Mouse (Mus musculus) stomach, embryonic 14.5 days (tissue): ENCODE measurements around the gene Slc37a4. TPM values are rescaled to one million over a fixed set of nuclear protein-coding genes. Genes with fewer than 3 reads are reported as not detected.
A peak's percentile ranks its signal among the peaks of the same experiment; 100 is the strongest.
"Not testable (repeated sequence)": the region's sequence is repeated elsewhere in the genome, so short reads cannot be mapped to it uniquely, and the experiment has no call there.

Source experiments
- ATAC-seq: fragments of 200-750 bp; cut with Nextera tagmentation; 2 replicates; pipeline ENCODE4 v1.8.0; 2017; ENCODE audit warnings: low read depth, moderate TSS enrichment; ENCODE audit not compliant: insufficient number of reproducible peaks, insufficient read depth, low FRiP score
- H3K27ac ChIP-seq: fragments of 300-500 bp; sonication (generic); 2 replicates; pipeline ENCODE4 v1.5.1; 2014; ENCODE audit warnings: mild to moderate bottlenecking, low read length, moderate library complexity, mixed read lengths
- H3K27me3 ChIP-seq: fragments of 300-500 bp; sonication (generic); 2 replicates; pipeline ENCODE4 v1.6.1; 2014; ENCODE audit warnings: low read length, control low read depth, mixed read lengths; ENCODE audit not compliant: control insufficient read depth, insufficient read depth
- H3K36me3 ChIP-seq: fragments of 300-500 bp; sonication (generic); 2 replicates; pipeline ENCODE4 v1.6.1; 2014; ENCODE audit warnings: mild to moderate bottlenecking, control low read depth, low read length, moderate library complexity, mixed read lengths; ENCODE audit not compliant: control insufficient read depth, insufficient read depth
- H3K4me1 ChIP-seq: fragments of 300-500 bp; sonication (generic); 2 replicates; pipeline ENCODE4 v1.6.1; 2014; ENCODE audit warnings: low read length, control low read depth, mixed read lengths; ENCODE audit not compliant: control insufficient read depth, insufficient read depth
- H3K4me2 ChIP-seq: fragments of 300-500 bp; sonication (generic); replicated peaks from 2 replicates; pipeline ENCODE4 v1.6.1; 2014; ENCODE audit warnings: low read depth, low read length, control low read depth
- H3K4me3 ChIP-seq: fragments of 300-500 bp; sonication (generic); 2 replicates; pipeline ENCODE4 v1.5.1; 2014; ENCODE audit warnings: low read depth, low read length, control low read depth
- H3K9ac ChIP-seq: fragments of 300-500 bp; sonication (generic); replicated peaks from 2 replicates; pipeline ENCODE4 v1.6.1; 2014; ENCODE audit warnings: low read depth, mild to moderate bottlenecking, control low read depth, low read length, moderate library complexity, mixed read lengths
- H3K9me3 ChIP-seq: fragments of 300-500 bp; sonication (generic); 2 replicates; pipeline ENCODE4 v1.6.1; 2016; ENCODE audit warnings: low read depth, low read length, control low read depth; ENCODE audit not compliant: control insufficient read depth
- WGBS: fragments of 180-500 bp; shearing (Covaris S2); extraction: QIAGEN DNeasy Blood & Tissue Kit; methylation state at CpG from one replicate; pipeline ENCODE4 v1.1.7; 2014; 5-methylcytosine and 5-hydroxymethylcytosine counted together
- polyA plus RNA-seq: library from polyadenylated mRNA; unstranded; fragments of >200 nt; fragmentation: Nextera tagmentation; extraction: Ambion mirVana; gene quantifications from 2 replicates; pipeline ENCODE4 v1.2.1, GENCODE M21; 2014

The Slc37a4 gene
- polyA plus RNA-seq, 1 experiment from 2014 or later, result 22.3 TPM

- no peaks in the 10 kb centered on the region for H3K27me3 ChIP-seq
- WGBS, result 73% methylated on average over 4 of the region's 4 CpGs
- no peak for ATAC-seq
- peaks cover 42% of the 10 kb centered on the region for H3K36me3 ChIP-seq
- H3K27ac ChIP-seq, result no peak overlapping the region
- H3K9me3 ChIP-seq, result no peaks in the 10 kb centered on the region
- 0 out of 2 replicates have a peak, but pooled peaks cover 7% of the 10 kb centered on the region for H3K4me1 ChIP-seq
- no peak overlapping the region for H3K4me3 ChIP-seq
- H3K4me2 ChIP-seq, result no peak overlapping the region
- no peak overlapping the region for H3K9ac ChIP-seq
These were observed 4.4 kb downstream of the Slc37a4 start for GRCm38 (mm10) chr9:44401081-44401480.

GRCm38 (mm10) chr9:44405011-44405410 is 8.4 kb downstream of the Slc37a4 start:
- ATAC-seq, result no peak
- Histone ChIP-seq H3K36me3 (peaks cover 54% of the 10 kb centered on the region), H3K4me1 (no peaks in the 10 kb centered on the region), H3K27me3 (no peaks in the 10 kb centered on the region), H3K9me3 (no peaks in the 10 kb centered on the region), H3K4me3 (no peak overlapping the region), H3K9ac (no peak overlapping the region), H3K27ac (no peak overlapping the region), H3K4me2 (no peak overlapping the region)
- WGBS, result 56% methylated on average over 3 of the region's 3 CpGs

- Histone ChIP-seq H3K36me3 (peaks cover 66% of the 10 kb centered on the region), H3K4me3 (peak within 1 kb of the TSS; percentile 77), H3K4me1 (no peaks in the 10 kb centered on the region), H3K9ac (peak within 1 kb of the TSS; percentile 84), H3K27ac (peak within 1 kb of the TSS; percentile 95), H3K27me3 (no peaks in the 10 kb centered on the region), H3K4me2 (peak within 1 kb of the TSS; percentile 70), H3K9me3 (no peaks in the 10 kb centered on the region)
- under 1% methylated on average over 51 of the region's 51 CpGs for WGBS
- peak; percentile 95 for ATAC-seq
These were observed 10.5 kb downstream of the Slc37a4 start, which contains the start of the genes Rps25 and Trappc4 for GRCm38 (mm10) chr9:44406906-44407751. Gene Rps25, plus strand, starts transcription at chr9:44407139. Gene Trappc4, minus strand, starts transcription at chr9:44407600.

- peaks cover 65% of the 10 kb centered on the region for H3K36me3 ChIP-seq
- peak overlapping the region; percentile 70 for H3K4me2 ChIP-seq
- no peak; the same call in 1 of the 2 replicates for ATAC-seq
- no peaks in the 10 kb centered on the region for H3K27me3 ChIP-seq
- no peaks in the 10 kb centered on the region for H3K4me1 ChIP-seq
- WGBS, result under 1% methylated on average over 24 of the region's 24 CpGs
- H3K9me3 ChIP-seq, result no peaks in the 10 kb centered on the region
- H3K27ac ChIP-seq, result peak overlapping the region; percentile 95
- peak overlapping the region; percentile 84 for H3K9ac ChIP-seq
- peak overlapping the region; percentile 77 for H3K4me3 ChIP-seq
These were observed 11.1 kb downstream of the Slc37a4 start for GRCm38 (mm10) chr9:44407752-44408097.

GRCm38 (mm10) chr9:44408693-44409092 is 12.0 kb downstream of the Slc37a4 start:
- Histone ChIP-seq H3K4me2 (peak overlapping the region; percentile 70), H3K9ac (0 out of 2 replicates have a peak overlapping the region, but pooled peaks have one; percentile 84), H3K4me3 (peak overlapping the region; percentile 77), H3K36me3 (peaks cover 63% of the 10 kb centered on the region)
- H3K27me3 ChIP-seq, H3K9me3 ChIP-seq, H3K27ac ChIP-seq, H3K4me1 ChIP-seq, ATAC-seq: not testable (repeated sequence)
- 85% methylated on average over 9 of the region's 9 CpGs for WGBS

- Histone ChIP-seq H3K9ac (no peak overlapping the region), H3K27ac (no peak overlapping the region), H3K36me3 (peaks cover 51% of the 10 kb centered on the region), H3K4me1 (no peaks in the 10 kb centered on the region), H3K4me3 (no peak overlapping the region), H3K27me3 (no peaks in the 10 kb centered on the region), H3K4me2 (no peak overlapping the region), H3K9me3 (no peaks in the 10 kb centered on the region)
- no peak for ATAC-seq
- 80% methylated on average over 2 of the region's 2 CpGs for WGBS
These were observed 14.1 kb downstream of the Slc37a4 start for GRCm38 (mm10) chr9:44410647-44411336.

- Histone ChIP-seq H3K4me1 (no peaks in the 10 kb centered on the region), H3K27me3 (no peaks in the 10 kb centered on the region), H3K4me3 (no peak overlapping the region), H3K9ac (no peak overlapping the region), H3K4me2 (no peak overlapping the region), H3K36me3 (peaks cover 51% of the 10 kb centered on the region), H3K27ac (no peak overlapping the region), H3K9me3 (no peaks in the 10 kb centered on the region)
- no peak for ATAC-seq
- 78% methylated on average over 1 of the region's 1 CpGs for WGBS
These were observed 15.0 kb downstream of the Slc37a4 start for GRCm38 (mm10) chr9:44411601-44412130.

GRCm38 (mm10) chr9:44412306-44412705 is 15.7 kb downstream of the Slc37a4 start:
- H3K4me2 ChIP-seq, result no peak overlapping the region
- peaks cover 4% of the 10 kb centered on the region for H3K4me1 ChIP-seq
- 77% methylated on average over 4 of the region's 4 CpGs for WGBS
- H3K9me3 ChIP-seq, result no peaks in the 10 kb centered on the region
- no peak overlapping the region for H3K9ac ChIP-seq
- H3K27me3 ChIP-seq, result no peaks in the 10 kb centered on the region
- H3K4me3 ChIP-seq, result no peak overlapping the region
- peaks cover 51% of the 10 kb centered on the region for H3K36me3 ChIP-seq
- no peak overlapping the region for H3K27ac ChIP-seq
- ATAC-seq, result no peak
